Mouse (Mus musculus): ENCODE data around the gene Vmn1r148.
"Not testable (repeated sequence)": the region's sequence is repeated elsewhere in the genome, so short reads cannot be mapped to it uniquely, and the experiment has no call there.

The Vmn1r148 gene

DNA sequence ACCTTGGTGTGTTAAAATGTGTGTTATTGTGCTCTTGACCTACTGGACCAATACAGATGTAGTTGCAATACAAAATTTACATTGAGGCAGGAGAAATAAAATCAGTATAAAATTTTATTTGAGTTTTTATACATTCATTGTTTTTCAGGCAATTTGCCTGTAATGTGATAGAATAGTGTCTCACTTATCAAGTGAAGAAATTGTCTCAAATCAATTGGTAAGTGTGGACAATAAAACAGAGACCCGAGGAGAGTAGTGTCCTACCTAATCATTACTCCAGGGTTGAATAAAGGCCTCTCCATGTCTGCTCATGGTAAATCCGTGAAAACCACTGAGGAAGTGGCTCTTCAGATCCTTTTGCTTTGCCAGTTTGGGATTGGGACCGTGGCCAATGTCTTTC lies at the start of gene Vmn1r148:
Gene Vmn1r148 (plus strand): TSS at position 301 of the 400 bp plus-strand sequence.
- not testable (repeated sequence) for DNase-seq (ENCODE audit: low spot score in 2 of 2)

DNA sequence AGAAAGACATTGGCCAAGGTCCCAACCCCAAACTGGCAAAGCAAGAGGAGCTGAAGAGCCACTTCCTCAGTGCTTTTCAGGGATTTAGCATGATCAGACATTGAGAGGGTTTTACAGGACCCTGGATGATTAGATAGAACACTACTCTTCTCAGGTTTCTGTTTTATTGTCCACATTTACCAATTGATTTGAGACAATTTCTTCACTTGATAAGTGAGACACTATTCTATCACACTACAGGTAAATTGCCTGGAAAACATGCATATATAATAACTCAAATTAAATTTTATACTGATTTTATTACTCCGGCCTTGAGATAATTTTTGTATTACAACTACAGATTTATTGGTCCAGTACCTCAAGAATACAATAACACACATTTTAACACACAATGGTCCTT lies 42.4 kb upstream of the Vmn1r148 start, which contains the start of gene Gm8660:
Gene Gm8660 (minus strand): TSS at position 101 of the 400 bp plus-strand sequence.
- not testable (repeated sequence) for DNase-seq (ENCODE audit: low spot score in 2 of 2)

DNA sequence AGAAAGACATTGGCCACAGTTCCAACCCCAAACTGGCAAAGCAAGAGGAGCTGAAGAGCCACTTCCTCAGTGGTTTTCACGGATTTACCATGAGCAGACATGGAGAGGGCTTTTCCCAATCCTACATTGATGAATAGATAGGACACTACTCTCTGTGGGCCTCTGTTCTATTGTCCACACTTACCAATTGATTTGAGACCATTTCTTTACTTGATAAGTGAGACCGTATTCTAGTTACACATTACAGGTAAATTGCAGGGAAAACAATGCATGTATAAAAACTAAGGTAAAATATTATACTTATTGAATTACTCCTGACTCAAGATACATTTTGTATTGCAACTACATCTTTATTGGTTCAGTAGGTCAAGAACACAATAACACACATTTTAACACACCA lies 24.7 kb downstream of the Vmn1r148 start, which contains the start of gene Vmn1r149:
Gene Vmn1r149 (minus strand): TSS at position 101 of the 400 bp plus-strand sequence.
- DNase-seq (ENCODE audit: low spot score in 2 of 2): not testable (repeated sequence)

DNA sequence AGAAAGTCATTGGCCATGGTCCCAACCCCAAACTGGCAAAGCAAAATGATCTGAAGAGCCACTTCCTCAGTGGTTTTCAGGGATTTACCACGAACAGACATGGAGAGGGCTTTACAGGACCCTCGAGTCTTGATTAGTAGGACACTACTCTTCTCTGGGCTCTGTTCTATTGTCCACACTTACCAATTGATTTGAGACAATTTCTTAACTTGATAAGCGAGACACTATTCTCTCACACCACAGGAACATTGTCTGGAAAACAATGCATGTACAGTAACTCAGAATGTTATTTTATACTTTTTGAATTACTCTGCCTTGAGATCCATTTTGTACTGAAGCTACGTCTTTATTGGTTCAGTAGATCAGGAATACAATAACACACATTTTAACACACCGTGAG lies 50.6 kb downstream of the Vmn1r148 start, which contains the start of gene Gm10665:
Gene Gm10665 (minus strand): TSS at position 101 of the 400 bp plus-strand sequence.
- not testable (repeated sequence) for DNase-seq (ENCODE audit: low spot score in 2 of 2)
